Mouse (Mus musculus) T-helper 2 cell (primary cell): ENCODE results near the gene Gjc3.
"Not testable (repeated sequence)": the region's sequence is repeated elsewhere in the genome, so short reads cannot be mapped to it uniquely, and the experiment has no call there.

Experiments used
- in situ Hi-C: fragments of 300-600 bp; cut with MboI, MseI; formaldehyde crosslinking; loops from one replicate; pipeline ENCODE4 v1.15.1; 2025; ENCODE audit warnings: high pct_unique_total_duplicates

Gene Gjc3

GRCm38 (mm10) chr5:137962945-137963344 lies at the start of gene Gjc3:
Gene Gjc3 (minus strand): TSS chr5:137963098.
- in situ Hi-C loops, result no loop called here

- in situ Hi-C loops, result loop anchor here (5.0 kb wide), 1 partner anchor 40 kb away; the partner anchor contains the start of gene Smok3c
These were observed 49.5 kb upstream of the Gjc3 start for GRCm38 (mm10) chr5:138012382-138012781.

DNA sequence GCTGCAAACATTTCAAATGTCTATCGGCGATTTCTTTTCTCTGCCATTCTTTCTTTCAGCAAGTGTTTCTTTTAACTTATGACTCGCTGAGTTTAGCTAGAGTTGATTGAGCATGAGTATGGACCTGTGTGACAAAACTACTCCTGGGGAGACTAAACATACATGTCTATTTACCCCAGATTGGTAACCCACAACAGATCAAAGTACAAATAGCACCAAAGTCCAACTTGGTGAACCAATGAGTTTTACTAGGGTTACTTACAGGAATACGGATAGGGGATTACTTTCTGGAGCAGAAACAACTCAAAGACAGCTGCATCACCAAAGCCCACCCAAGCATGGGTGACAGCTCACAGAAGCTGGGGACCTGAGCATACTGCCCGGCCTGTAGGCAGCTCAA lies 46.5 kb upstream of the Gjc3 start:
- in situ Hi-C loops, result no loop called here

DNA sequence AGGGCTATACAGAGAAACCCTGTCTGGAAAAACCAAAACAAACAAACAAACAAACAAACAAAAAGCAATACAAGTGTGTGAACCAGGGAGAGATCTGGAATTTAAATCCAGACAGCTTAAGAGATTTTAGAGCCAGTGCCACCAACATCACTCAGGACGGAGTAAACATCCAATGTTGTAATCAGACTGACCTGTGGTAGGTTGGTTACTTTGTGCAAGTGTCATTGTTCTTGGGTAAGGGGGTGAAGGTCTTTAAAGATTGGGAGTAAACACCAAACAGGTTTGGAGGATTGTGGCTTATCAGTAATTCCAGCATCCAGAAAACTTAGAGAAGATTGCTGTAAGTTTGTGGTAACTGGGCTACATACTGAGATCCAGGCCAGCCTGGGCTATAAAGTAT lies 23.5 kb upstream of the Gjc3 start:
- in situ Hi-C loops, result no loop called here

DNA sequence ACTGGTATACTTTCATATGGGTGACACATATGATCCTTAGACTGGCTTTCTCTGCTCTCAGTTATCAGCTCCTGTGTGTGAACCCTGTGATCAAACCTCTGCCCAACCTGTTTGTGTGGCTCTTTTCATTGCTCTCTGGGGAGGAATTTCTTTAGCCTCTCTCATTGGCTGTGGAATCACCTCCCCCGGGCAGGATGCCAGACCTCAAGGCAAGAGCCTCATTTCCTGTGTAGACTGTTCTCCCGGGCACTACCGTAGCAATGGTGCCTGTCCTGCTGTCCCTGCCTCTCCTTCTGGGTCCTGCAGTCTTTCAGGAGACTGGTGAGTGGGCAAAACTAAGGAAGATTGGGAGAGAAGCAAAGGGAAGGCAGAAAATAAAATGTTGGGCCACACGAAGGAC lies 18.4 kb upstream of the Gjc3 start, which contains the start of gene Azgp1:
TSS of gene Azgp1 (plus strand) at position 221 of the 400 bp plus-strand sequence.
- in situ Hi-C loops, result no loop called here

GRCm38 (mm10) chr5:137979081-137979480 lies 16.2 kb upstream of the Gjc3 start:
- in situ Hi-C loops, result no loop called here

- in situ Hi-C loops, result no loop called here
These were observed 14.4 kb upstream of the Gjc3 start for GRCm38 (mm10) chr5:137977291-137977690.

GRCm38 (mm10) chr5:137975434-137975833 lies 12.5 kb upstream of the Gjc3 start:
- in situ Hi-C loops, result no loop called here

DNA sequence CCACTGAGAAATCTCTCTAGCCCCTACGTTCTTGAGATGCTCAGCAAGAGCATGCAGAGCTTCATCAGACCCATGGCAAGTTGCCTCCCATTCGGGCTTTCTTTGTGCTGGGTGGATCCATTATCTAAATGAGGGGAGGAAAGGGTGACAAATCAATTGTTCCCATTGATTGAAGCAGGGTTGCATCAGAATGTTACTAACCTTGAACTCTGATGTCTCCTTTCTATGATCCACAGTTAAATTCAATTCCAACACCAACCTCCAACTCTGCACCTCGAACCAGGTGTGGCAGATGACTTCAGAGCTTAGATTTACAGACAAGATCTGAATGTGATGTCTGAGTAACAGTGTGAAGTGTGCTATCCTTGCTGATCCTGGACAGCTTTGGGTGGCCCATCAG lies 11.8 kb upstream of the Gjc3 start:
- in situ Hi-C loops, result no loop called here

- in situ Hi-C loops, result no loop called here
These were observed 10.8 kb upstream of the Gjc3 start for GRCm38 (mm10) chr5:137973738-137974137.

- in situ Hi-C loops, result no loop called here
These were observed 10.3 kb upstream of the Gjc3 start for GRCm38 (mm10) chr5:137973161-137973560.

GRCm38 (mm10) chr5:137966492-137966891 lies 3.6 kb upstream of the Gjc3 start:
- in situ Hi-C loops, result no loop called here

GRCm38 (mm10) chr5:137956404-137956803 lies 6.5 kb downstream of the Gjc3 start:
- in situ Hi-C loops, result no loop called here

GRCm38 (mm10) chr5:137951218-137951617 lies 11.7 kb downstream of the Gjc3 start:
- in situ Hi-C loops, result no loop called here

DNA sequence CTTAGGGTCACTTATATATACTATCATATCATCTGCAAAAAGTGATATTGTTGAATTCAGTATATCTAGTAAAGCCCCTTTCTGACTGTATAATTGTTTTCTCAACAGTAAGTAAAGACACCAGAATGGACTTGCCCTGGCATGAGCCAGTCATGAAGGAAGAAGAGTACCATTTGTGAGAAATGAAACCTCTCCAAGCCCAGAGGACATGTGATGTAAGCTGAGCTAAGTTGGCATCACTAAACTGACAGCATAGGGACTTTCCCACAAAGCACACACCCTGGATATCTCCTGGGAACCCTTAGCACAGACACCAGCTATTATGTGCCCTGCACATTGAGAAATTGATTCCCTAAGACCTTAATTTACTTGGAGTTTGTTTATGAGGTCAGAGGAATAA lies 15.6 kb downstream of the Gjc3 start:
- in situ Hi-C loops, result no loop called here

GRCm38 (mm10) chr5:137943133-137943532 lies 19.8 kb downstream of the Gjc3 start:
- in situ Hi-C loops, result no loop called here

DNA sequence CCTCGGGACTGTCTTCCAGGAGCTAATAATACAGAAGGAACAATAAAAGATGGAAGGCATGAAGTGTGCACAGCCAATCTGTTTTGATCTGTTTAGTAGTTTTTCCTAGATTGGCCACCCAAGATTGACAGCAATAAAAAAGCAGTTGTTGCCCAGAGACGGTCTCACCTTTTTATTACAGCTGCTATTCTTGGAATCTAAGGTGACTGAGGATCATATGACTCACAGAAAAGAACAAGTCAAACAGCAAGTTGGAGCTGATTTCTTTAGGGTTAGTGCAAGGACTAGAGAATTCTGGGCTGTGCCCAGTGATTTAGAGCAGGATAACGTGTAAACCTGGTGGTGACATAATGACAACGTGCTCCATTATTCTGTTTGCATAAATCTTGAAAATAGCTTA lies 21.9 kb downstream of the Gjc3 start:
- in situ Hi-C loops, result no loop called here

- in situ Hi-C loops, result no loop called here
These were observed 25.7 kb downstream of the Gjc3 start for GRCm38 (mm10) chr5:137937238-137937637.

GRCm38 (mm10) chr5:137936486-137936885 lies 26.4 kb downstream of the Gjc3 start:
- in situ Hi-C loops, result no loop called here

DNA sequence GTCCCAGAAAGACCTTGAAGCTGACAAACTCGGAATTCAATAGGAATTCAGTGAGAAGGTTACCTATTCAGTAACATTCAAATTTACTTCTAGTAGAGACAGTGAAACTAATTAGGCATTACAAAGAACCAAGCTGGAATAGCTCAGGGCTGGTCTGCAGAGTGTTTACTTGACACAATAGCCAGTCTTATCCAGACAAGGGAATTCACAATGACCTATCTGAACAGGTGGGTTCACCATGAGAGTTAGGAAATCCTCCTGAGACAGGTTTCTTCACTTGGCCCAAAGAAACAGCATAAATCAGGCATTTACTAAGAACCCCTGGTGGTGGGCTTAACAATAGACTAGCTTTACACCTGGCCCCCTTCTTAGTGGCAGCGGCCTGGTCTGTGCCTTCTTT lies 29.0 kb downstream of the Gjc3 start:
- in situ Hi-C loops, result not testable (repeated sequence)

- in situ Hi-C loops, result no loop called here
These were observed 34.5 kb downstream of the Gjc3 start for GRCm38 (mm10) chr5:137928439-137928838.

DNA sequence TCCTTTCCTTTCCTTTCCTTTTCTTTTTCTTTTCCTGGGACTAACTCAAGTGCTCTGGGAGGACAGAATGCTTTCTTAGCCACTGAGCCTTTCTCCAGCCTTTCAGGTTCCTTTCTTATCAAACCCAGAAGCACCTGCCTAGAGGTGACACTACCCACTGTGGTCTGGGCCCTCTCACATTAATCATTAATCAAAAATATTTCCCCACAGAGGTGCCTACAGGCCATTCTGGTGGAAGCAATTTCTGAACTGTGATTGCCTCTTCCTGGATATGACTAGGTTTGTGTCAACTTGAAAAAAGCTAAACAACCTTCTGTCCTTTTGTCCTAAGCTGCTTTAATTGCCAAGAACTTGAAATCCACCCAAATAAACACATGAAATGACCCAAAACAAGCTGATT lies 40.7 kb downstream of the Gjc3 start:
- in situ Hi-C loops, result no loop called here

DNA sequence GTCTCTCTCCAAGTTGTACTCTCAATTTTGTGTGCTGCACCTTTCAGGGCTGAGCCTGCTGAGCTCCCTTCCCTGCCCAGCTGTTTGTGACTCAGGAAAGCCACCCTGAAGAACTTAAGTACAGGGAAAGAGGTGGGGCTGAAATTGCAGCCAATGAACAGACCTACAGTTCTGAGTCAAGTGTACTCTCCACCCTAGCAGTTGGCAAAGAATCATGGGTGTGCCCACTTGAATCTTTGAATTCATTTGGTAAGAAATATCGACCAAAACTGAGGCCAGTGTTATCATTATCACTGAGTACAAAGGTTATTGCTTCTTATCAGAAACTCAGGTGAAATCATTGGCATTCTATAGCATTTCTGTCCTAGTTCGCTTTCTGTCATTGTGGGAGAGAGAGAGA lies 41.4 kb downstream of the Gjc3 start, which contains the start of gene Cyp3a13:
TSS of gene Cyp3a13 (minus strand) at position 88 of the 400 bp plus-strand sequence.
- in situ Hi-C loops, result no loop called here

DNA sequence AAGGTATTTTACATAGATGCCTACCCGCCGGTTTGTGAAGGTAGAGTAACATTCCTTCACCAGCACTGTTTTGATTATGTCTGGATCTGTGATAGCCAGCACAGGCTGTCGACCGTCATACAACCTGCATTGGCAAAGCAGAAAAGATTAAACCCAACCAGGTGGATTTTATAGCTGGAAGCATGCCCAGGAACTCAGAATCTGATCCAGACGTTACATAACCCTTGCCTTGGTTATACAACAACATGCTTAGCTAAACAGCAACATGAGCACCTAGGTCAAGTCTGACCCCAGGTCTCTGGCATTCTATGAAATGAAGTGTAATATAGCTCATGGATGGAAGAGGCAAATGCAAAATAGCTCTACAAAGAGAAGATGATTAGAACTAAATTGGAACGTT lies 47.3 kb downstream of the Gjc3 start:
- in situ Hi-C loops, result no loop called here
